Mouse (Mus musculus): ENCODE measurements at regions not wholly inside any gene's neighbourhood (a gene's known extent, or its start where the extent isn't known, plus 50 kb on each side); places are given as distances from the start of the nearest gene placed in this dataset.
"Not testable (repeated sequence)": the region's sequence is repeated elsewhere in the genome, so short reads cannot be mapped to it uniquely, and the experiment has no call there.

DNA sequence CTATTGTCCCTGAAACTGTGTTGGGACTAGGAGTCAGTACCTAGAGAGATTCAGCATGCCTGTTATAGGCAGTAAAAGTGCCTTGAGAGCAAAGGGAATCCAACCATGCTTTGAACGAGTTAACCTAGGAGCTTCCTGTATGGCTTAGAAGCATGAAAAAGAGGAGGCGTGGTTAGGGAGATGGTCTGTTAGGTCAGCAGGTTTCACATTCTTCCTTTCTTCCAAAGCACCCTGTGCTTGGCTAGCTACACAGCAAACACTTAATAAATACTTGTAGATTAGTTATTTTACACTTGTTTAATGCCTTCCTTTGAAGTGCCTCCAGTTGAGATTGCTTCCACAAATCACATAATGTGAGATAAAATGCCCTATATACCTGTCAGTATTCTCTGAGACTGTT, 284.9 kb upstream of the Adgra3 start:
- DNase-seq (ENCODE audit: low spot score in 2 of 2): no peak

- DNase-seq (ENCODE audit: low spot score in 2 of 2): no peak
These were observed 250.7 kb upstream of the Adgra3 start for GRCm38 (mm10) chr5:50309491-50309890.

- no peak for DNase-seq (ENCODE audit: low spot score in 2 of 2)
These were observed 245.2 kb upstream of the Adgra3 start for GRCm38 (mm10) chr5:50303859-50304480.

DNA sequence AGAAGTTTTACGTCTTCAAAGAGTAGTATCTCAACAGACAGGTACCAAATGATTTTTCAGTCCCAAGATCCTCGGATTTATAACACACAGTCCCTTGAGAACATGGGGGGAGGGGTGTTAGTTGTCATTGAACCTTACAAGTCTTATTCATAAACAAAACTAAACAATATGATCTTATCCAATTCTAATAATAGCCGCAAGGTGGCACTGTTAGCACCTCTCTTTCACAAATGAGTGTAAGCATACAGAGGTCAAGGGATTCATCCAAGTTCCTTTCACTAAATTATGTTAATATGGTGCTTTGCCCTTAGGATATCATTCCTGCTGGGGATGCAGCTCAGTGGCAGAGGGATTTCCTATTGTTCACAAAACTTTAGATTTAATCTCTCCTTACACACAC, 235.0 kb upstream of the Adgra3 start:
- no peak for DNase-seq (ENCODE audit: low spot score in 2 of 2)

DNA sequence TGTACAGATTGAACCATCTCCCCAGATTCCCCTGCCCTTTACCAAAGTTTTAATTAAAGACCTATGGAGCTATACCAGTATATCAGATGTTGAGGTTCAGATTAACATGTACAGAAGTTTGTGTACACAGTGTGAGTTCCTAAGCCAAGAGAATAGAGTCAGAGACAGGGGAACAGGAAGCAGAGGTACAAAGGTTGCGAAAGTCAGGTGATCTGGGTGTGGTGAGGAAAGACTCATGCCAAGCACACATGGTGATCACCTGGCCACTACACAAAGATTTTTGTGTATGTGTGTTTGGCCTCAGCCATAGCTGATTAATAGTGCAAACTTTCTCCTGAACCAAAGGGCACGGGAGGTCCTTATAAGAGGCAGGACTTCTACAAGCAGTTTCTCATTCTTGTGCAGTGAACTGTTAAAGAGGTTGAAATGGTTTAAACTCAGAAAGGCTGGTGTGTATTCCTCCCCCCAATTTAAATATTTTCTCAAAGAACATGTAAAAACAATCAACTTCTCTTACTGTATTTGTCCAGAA, 232.1 kb upstream of the Adgra3 start:
- no peak for DNase-seq (ENCODE audit: low spot score in 2 of 2)

- DNase-seq (ENCODE audit: low spot score in 2 of 2): no peak
These were observed 201.6 kb upstream of the Adgra3 start for GRCm38 (mm10) chr5:50260417-50260816.

- DNase-seq (ENCODE audit: low spot score in 2 of 2): no peak
These were observed 199.2 kb upstream of the Adgra3 start for GRCm38 (mm10) chr5:50258017-50258416.

DNA sequence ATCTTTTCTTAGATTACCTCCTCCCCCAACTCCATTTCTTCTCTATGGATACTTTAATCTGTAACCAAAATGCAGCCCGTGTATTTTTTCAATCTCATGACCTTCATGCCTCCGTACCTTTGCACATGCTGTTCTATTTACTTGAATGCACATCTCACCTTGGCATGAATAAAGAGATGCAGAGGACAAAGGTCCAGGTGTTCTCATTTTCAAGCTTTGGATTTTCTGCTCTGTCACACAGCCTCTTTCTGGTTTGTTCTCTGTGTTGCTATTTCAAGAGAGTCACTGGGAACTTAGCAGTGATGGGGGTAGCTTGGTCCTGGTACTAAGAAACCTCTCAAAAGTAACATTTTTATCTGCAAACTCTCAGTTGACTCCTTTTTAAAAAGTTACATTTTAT, 175.3 kb upstream of the Adgra3 start:
- DNase-seq (ENCODE audit: low spot score in 2 of 2): no peak

- DNase-seq (ENCODE audit: low spot score in 2 of 2): no peak
These were observed 158.2 kb upstream of the Adgra3 start for GRCm38 (mm10) chr5:50216956-50217355.

- DNase-seq (ENCODE audit: low spot score in 2 of 2): peak in 1 of 2 experiments; percentile 6
These were observed 157.2 kb upstream of the Adgra3 start for GRCm38 (mm10) chr5:50215960-50216359.

GRCm38 (mm10) chr5:50202307-50203010, 143.7 kb upstream of the Adgra3 start:
- no peak for DNase-seq (ENCODE audit: low spot score in 2 of 2)

DNA sequence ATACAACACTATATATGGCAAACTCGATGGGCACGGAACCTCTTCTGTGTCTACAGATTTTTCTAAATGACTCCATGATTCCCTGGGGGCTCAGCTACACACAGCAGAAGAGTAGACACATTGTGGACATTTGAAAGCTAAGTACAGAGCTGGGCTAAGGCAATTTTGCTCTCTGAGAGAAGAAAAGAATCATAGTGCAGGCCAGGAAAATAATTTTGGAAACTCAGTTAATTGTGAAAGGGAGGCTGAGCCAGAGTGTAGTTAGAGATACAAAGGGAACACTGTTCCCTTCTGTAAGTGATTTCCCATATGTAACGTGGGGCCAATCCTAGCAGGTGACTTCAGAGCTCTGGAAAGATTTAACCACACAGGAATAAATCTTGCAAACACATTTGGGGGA, 137.6 kb upstream of the Adgra3 start:
- no peak for DNase-seq (ENCODE audit: low spot score in 2 of 2)

GRCm38 (mm10) chr5:50195993-50196392, 137.2 kb upstream of the Adgra3 start:
- no peak for DNase-seq (ENCODE audit: low spot score in 2 of 2)

DNA sequence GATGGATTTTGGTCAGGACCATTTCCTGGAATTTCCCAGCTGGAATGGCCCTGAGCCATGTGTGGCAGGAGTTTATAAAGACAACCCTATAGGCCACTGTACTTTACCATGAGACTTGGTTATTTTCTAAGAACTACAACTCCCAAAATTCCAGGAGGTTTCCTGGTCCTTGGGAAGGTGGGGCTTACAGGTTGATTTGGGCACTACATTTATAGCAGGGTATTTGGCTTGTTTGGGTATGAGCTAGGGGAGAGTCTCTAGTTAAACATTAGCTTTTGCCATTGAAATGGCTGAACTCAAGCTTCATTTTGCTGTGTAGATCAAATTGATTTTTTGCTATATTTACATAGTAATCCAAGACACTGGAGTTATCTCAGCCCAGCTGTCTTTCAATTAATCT, 130.6 kb upstream of the Adgra3 start:
- DNase-seq (ENCODE audit: low spot score in 2 of 2): no peak

DNA sequence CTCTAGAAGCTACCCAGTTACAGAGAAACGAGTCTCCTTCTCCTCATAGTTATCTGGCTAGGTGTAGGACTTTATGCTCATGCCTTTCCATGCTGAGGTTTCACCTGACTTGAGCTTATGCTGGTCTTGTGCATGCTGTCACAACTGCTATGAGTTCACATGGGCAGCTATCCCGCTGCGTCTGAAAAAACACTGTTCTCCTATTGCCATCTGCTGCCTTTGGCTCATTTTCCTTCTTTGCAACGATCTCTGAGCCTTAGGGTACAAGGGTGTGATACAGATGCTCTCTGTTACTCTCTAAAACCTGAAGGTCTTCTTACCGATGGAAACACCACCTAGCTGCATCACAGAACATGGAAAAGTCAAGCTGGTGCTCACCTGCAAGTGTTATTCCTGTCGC, 123.9 kb upstream of the Adgra3 start:
- DNase-seq (ENCODE audit: low spot score in 2 of 2): no peak

- no peak for DNase-seq (ENCODE audit: low spot score in 2 of 2)
These were observed 97.8 kb upstream of the Adgra3 start for GRCm38 (mm10) chr5:50156557-50156956.

DNA sequence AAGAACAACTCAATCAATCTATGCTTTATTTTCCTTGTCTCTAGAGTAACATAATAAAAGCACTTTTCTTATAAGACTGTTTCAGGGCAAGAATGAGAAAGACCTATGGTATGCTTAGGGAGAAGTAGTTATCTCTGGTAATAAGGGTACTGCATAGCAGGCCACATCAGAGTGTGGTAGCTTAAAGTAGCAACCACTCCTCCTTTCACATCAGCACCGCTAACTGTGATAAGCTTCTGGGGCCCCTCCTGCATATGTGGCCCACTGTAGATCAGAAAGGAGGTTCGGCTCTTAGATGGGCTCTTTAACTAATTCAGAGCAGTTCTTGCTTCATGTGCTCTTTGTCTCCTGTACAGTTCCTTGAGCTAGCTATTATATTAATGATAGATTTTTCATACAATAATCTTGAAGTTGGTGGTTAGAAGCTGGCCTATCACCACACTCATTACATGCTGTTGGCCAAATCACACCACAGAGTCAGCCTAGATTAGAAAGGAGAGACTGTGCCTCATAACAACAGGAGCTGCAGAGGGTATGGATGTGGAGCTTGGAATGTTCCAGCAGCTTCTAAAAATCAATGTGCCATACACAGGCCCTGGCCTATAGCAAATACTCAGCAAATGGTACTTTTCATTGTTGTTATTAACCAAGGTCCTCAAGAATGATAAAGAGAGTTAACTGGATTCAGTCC, 96.5 kb upstream of the Adgra3 start:
- DNase-seq (ENCODE audit: low spot score in 2 of 2): not testable (repeated sequence)

DNA sequence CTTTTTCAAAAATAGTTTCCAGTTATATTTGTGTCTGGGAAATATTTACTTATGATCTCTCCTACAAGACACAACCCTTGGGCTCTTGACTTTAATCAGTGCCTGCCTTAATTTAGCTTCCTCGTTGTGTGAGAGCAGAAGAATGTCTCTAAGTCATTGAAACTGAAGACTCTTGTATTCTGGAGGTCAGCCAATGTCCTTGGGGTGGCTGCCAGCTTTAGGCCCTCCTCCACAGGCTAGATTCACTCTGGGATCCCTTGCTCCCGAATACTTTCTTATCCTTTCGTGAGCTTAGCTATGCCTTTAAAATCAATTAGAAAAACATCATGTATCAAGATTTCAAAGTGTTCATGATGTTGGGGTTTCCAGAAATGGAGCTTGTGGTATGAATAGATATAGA, 88.1 kb upstream of the Adgra3 start:
- no peak for DNase-seq (ENCODE audit: low spot score in 2 of 2)

GRCm38 (mm10) chr5:50145458-50146083, 86.8 kb upstream of the Adgra3 start:
- no peak for DNase-seq (ENCODE audit: low spot score in 2 of 2)

GRCm38 (mm10) chr5:50130202-50130601, 71.4 kb upstream of the Adgra3 start:
- no peak for DNase-seq (ENCODE audit: low spot score in 2 of 2)

DNA sequence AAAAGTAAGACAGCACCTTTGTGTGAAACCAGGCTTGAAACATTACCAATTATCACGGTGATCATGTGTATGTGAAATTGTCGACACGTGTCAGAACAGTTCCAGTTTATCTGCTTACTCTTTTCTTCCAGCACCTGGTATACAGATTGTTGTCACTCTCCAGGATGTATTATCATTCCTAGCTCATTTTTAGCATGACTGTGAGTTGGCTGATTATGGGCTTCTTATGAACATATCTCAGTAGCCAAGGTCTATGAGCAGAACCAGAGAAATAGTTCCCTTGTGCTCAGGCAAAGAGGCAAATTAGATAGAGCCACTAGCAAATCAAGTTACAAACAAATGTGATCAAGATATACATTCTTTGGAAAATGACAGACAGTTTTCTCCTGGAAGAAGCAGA, 70.2 kb upstream of the Adgra3 start:
- no peak for DNase-seq (ENCODE audit: low spot score in 2 of 2)

DNA sequence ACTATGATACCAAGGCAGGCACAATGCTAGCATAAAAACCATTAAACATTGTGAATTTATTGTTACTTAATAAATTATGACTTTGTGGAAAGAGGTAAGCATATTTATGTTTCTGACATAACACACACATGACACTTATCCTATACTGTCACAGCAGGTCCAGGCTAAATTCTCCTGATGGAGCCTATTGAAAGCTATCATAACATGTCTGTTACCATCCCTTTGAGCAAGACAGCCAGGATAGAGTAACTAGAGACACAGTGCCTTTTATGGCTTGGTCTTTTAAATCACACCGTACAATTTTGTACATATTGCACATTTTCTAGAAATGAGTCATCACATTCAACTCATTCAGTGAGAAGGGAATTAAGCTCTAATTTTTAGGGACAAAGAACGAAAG, 67.8 kb upstream of the Adgra3 start:
- DNase-seq (ENCODE audit: low spot score in 2 of 2): no peak
